Mouse (Mus musculus) urinary bladder, adult 18-20 months (tissue): ENCODE measurements around the gene Hpse2.
A peak's percentile ranks its signal among the peaks of the same experiment; 100 is the strongest.

ENCODE experiments used
- DNase-seq, 2 experiments: peaks; one replicate each; pipeline ENCODE4 v3.0.0; 2022; ENCODE audit warnings: low spot score in 2 of 2, mixed read lengths in 2 of 2

Gene Hpse2

DNA sequence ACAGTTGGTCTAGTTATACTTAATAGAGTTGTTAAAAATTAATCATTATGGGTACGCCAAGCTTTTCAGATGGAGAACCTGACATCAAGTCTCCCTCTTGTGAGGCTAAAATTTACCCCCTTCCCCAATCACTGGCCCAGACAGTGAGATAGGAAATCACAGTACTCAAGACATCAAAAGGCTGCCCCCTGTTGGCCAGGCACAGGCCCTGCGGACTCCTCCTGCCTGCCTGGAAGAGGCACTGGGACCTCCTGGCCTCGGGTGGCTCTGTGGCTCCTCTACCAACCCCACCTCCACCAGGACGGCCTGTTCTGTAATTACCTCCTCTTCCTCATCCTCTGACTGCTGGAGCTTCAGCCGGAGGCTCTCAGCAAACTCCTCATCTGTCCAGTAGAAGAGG, 610.4 kb downstream of the Hpse2 start:
- DNase-seq: no peak

- DNase-seq: no peak
These were observed 611.3 kb downstream of the Hpse2 start for GRCm38 (mm10) chr19:42776813-42777212.

GRCm38 (mm10) chr19:42770141-42770872, 617.8 kb downstream of the Hpse2 start:
- no peak for DNase-seq

DNA sequence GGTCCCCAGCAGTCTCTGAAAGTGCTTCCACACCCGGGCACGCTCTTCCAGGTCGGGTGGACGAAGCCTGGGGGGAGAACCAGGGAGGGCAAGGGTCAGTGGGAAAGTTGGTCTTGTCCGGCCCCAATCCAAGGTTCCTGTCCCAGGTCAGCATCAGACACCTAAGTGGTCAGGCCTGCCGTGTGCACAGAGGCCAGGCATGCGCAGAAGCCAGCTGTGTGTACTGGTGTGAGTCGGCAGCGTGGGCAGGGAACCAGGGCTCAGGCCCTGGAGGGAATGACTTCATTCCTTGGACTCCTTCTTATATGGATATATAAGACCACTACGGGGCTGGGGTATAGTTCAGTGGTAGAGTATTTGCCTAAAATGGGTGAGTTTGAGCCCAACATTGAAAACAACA, 618.5 kb downstream of the Hpse2 start:
- no peak for DNase-seq

DNA sequence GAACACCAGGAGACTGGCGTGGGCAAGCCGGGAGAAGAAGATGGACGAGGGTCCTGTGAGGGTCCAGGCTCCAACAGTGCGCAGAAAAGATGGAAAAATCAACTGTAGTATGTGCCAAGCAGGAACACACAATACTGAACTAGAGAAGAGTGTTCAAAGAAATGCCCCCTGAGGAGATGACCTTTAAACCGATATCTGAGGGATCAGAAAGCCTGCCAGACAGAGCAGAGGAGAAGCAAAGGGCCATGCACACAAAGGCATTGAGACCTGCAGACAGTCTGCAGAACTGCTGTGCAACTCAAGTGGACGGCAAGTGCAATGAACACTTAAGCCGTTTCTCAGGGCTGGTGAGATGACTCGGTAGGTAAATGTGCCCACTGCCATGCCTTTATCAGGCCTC, 620.8 kb downstream of the Hpse2 start:
- no peak for DNase-seq

DNA sequence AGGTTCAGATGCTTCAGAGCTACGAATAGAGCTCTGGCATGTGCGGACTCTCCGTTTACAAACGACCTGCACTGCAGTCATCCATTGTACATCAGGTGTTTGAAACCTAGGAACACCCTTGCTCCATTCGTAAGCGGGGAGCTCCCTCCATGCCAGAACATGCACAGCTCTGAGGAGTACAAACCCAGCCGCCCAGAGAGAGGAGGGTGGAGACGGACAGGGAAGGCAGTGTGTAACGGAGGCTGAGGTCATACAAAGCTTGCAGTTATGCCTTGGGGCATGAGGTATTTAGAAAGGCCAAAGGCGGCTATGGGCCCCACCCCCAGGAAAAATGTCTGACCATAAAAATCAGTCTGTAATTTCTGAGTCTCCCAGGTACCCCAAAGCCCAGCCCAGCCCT, 623.8 kb downstream of the Hpse2 start:
- no peak for DNase-seq

DNA sequence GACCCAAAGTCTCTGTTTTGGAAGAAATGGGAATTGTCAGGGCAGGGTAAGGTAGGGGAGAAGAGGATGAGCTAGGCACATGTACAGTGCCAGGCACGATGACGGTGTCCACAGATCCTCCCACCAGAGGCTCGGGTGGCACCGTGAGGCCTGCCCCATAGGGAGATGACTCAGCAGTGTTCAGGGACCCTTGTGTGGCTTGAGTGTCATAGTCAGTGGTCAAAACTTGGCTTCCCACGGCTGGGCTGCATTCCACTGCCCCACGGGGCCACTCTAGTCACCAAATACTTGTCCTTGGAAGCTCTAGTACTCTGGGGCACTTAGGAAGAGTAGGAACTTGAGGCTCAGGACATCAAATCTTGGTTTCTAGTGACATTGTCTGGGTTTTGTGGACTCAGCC, 631.5 kb downstream of the Hpse2 start:
- DNase-seq: no peak

DNA sequence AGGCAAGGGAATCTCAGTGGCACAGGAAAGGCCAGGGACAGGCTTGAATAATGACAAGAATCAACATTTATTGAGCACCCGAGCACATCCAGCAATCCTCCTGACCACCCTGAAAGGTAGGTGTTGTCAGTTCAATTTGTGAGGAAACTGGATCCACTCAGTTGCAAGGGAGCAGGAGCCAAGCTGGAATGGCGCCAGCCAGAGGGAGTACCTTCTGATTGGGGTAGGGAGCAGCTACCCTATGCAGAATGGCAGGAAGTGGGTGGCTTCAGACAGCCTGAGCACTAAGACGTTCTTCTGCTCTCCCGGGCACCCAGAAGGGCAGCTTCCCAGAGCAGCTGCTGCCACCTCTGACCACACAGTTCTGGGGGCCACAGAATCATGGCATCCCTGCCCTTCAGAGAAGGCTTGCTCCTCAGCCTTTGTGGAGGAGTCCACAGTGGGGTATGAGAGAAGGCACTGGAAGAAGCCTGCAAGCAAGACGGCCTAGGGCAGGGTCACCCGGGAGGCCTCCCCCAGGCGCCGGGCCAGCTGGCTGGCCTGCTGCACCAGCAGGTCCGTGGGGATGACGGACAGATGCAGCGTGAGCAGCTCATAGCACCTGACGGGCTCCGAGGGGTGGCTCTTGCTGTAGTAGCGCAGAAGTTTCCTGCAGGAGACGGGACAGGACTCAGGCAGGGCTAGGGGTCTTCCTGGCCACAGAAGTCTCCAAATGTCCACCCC, 632.8 kb downstream of the Hpse2 start:
- no peak for DNase-seq

DNA sequence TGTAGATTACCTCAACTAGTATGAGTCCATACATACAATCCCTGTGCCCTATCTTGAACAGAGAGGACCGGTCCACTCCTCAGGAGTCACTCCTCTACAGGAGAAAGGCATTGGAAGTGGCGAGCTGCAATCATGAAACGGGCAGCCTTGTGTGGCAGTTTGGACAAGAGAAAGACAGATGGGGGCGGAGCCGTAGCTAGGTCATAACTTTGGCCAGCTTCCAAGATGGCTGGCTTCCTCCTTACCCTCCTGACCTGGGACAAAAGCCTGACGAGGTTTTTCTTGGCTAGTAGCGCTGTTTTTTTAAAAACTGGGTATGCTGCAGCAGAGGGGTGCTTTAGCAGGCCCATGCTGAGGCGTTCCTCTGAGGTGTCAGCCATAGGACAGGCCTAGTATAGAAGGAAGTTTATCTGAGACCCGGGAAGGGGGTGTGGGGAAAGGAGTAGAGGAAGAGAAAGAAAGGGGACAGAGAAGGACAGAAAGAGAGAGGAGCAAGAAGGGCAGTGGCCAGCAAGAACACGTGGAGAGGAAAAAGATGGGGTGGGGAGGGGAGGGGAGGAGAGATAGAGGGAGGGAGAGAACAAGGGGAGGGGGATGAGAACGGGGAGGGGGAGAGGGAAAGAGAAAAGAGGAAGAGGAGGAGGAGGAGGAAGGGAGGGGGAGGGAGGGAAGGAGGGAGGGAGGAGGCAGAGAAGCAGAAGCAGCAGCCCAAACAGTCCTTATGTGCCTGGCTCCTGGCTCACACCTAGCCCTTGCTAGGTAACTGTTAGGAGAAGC, 634.8 kb downstream of the Hpse2 start:
- DNase-seq: peak; percentile 44 to 59

GRCm38 (mm10) chr19:42752363-42752931, 635.7 kb downstream of the Hpse2 start, which contains the start of gene Pyroxd2:
Gene Pyroxd2 (minus strand): TSS chr19:42752775.
- peak; percentile 55 to 69 for DNase-seq

- DNase-seq: no peak
These were observed 638.0 kb downstream of the Hpse2 start for GRCm38 (mm10) chr19:42750196-42750595.

- DNase-seq: no peak
These were observed 641.5 kb downstream of the Hpse2 start for GRCm38 (mm10) chr19:42746702-42747101.

DNA sequence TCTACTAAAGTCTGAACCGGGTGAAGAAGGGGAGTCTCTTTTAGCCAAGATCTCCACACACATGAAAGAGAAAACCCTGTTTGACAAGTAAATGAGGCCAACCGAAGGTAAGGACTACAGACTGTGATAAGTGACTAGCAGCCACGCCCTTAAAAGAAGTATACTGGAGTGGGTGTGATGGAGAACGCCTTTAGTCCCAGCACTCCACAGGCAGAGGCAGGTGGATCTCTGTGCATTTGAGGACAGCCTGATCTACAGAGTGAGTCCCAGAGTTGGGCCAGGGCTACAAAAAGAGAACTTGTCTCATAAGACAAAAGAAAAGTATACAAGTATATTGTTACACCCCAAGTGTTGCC, 642.3 kb downstream of the Hpse2 start:
- no peak for DNase-seq

- no peak for DNase-seq
These were observed 642.9 kb downstream of the Hpse2 start for GRCm38 (mm10) chr19:42745084-42745868.

DNA sequence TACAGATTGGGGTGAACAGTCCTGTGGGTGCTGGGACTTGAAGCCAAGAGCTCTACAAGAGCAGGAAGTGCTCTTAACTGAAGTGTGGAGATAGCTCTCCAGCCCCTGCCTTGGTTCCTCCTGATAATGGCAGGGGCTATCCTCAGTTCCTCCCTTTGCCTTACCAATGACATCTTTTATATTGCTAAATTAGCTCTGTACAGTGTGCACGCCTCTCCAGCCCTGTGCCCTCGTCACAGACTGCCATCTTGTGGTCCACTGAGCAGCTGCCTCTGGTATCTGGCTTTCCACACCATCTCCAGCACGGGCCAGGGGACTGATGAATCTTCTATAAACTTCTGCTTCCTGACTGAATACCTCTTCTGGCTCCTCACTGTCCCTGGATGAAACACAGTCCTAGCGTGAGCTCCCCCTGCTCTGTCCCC, 644.0 kb downstream of the Hpse2 start:
- peak in 1 of 2 experiments; percentile 42 for DNase-seq

DNA sequence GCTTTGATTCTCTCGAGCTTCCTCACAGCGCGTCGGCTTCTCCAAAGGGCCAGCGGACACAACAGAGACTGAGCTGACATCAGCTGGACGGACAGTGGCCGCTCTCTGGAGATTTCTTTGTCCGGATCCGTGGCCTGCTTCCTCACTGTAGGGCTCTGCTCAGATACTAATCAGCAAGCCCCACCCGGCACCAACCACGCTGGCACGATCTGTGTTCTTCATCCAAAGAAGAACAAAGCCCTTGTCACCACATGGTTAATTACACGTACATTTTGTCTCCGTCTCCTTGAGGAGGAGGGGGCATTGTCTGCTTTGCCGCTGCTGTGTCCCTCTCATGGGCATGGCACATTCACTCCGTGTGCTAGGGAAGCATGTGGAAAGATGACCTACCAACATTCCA, 644.9 kb downstream of the Hpse2 start:
- DNase-seq: no peak

DNA sequence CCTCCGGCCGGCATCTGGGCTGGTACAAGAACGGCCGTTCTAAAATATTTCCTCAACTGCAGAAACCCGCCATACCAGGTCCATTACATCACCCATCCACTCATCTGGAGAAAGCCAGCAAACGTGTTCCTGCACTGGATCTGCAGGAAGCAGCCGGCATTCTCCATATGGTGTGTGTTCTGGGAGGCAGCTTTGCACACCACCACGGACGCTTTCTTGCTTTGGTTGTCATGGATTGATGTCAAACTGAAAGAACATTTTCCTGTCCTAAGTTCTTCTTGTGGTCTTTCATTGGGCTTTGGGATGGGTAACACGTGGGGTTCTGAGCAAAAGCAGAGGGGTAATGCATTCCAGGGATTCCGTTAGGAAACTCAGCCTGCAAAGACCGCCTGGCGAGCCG, 646.3 kb downstream of the Hpse2 start:
- DNase-seq: no peak

DNA sequence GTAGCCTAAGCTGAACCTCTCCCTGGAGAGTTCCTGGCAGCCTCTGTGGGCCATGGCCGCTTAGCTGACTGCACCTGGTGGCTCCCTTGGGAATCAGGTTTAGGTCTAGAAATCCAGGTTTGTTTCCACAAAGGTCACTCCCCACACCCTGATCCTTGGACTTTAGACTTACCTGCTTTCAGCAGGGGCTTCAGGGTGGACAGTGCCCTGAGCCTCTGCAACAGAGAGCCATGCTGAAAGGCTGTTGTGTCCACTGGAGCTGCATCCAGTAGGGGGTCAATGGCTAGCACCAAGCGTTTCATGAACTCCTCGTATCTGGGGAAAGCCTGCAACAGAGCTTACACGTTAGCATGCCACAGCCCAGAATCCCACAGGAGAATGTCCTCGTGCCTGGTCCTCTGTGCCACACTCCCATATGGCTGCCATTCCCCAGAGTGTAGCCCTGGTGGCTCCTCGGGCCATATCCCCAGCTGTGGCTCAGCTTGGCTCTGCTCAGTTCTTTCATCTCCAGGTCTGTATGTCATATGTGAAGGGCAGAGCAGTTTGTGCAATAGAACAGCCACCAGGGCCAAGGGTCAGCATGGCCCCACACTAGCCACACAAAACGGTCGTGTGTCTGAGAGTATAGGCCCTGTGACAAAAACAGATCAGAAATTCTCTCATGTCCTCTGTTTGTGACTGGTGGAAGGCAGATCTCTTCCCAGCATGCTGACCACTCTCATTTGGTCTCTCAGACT, 647.8 kb downstream of the Hpse2 start:
- no peak for DNase-seq

DNA sequence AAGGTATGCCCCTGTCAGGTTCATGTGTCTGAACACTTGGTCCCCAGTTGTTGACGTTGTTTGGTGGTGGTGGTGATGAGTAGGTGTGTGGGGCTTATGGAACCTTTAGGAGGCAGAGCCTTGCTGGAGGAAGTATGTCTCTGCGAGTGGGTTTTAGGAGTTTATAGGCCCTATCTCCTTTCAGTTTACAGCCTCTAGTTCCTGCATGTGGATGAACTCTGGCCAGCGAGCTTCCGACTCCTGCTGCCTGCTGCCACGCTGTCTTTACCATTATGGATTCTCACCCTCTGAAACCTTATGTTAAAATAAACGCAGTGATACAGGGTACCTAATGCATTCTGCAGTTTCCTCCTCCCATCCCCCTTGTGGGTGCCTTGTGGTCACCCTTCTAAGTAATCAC, 648.4 kb downstream of the Hpse2 start:
- no peak for DNase-seq

DNA sequence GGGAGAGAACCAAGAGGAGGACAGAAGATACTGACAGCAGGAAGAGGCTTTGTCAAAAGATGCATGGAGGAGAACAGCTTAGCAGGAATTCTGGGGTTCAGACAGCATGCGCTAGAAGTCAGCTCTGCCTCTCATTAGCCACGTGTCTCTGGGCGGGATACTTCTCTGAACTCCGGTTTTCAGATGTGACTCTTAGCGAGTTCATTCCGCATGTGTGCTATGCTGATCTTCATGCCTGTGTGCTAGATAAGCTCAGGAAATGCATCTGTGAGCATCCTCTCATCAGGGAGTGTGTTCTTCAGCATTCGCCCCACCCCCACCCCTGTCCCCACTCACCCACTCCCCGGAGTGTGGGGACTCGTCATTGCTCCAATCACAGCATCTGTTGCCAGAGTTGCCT, 650.4 kb downstream of the Hpse2 start:
- no peak for DNase-seq
